Mouse (Mus musculus) Patski (cell line): ENCODE measurements around the gene Ptpn12. TPM values are rescaled to one million over a fixed set of nuclear protein-coding genes. Genes with fewer than 3 reads are reported as not detected.
A peak's percentile ranks its signal among the peaks of the same experiment; 100 is the strongest.

ENCODE experiments used
- ATAC-seq: fragments of 100-300 bp; one replicate; pipeline ENCODE4 v1.8.0; 2021
- CTCF ChIA-PET: fragments of 350-600 bp; sonication (Branson Sonifier 250); formaldehyde crosslinking; loops from one replicate; lab custom pipeline; 2022; ENCODE audit warnings: inconsistent platforms; lab: Charles Lee
- POLR2A ChIA-PET: fragments of 350-600 bp; sonication (Branson Sonifier 250); formaldehyde crosslinking; loops from one replicate; lab custom pipeline; 2022; ENCODE audit warnings: antibody characterized with exemption, inconsistent platforms; lab: Charles Lee
- DNase-seq: peaks from one replicate; pipeline ENCODE4 v3.0.0-alpha.2; 2011; ENCODE audit warnings: low read depth, low spot score
- H3K27me3 ChIP-seq: fragments of 371-371 bp; one replicate; pipeline ENCODE4 v1.5.1; 2021
- CTCF ChIP-seq: fragments of 100-300 bp; IDR thresholded peaks from one replicate; pipeline ENCODE4 v1.5.1; 2021
- in situ Hi-C: fragments of 300-500 bp; cut with MboI; formaldehyde crosslinking; loops from 3 replicates; pipeline ENCODE4 v1.11.1; 2018; ENCODE audit warnings: low pct_unique_long_range_greater_than_20kb, mixed read lengths
- polyA plus RNA-seq: library from polyadenylated mRNA; unstranded; gene quantifications from one replicate; pipeline ENCODE4 v1.2.3, GENCODE M21; 2021

The Ptpn12 gene
- polyA plus RNA-seq, 1 experiment from 2014 or later: 62.0 TPM

DNA sequence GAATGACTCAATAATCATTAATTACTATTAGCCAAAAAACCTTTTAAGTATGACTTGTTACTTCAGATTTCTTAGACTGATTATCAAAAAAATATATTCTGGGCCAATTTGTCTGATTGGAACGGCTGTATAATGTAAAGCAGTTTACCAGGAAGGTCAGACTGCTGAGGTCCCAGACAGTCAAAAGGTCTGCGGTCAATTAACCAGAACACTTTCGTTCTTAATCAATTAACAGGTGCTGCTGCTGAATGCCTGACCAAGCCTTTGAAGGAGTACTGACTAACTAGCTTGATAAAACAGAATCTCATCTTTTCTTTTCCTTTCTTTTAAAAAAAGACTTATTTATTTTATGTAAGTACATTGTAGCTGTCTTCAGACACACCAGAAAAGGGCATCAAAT is 23.1 kb downstream of the Ptpn12 start:
- CTCF ChIA-PET: interaction anchor here (1.1 kb wide), 2 partner anchors 13 to 18 kb away, joined by 4 read pairs; no protein-coding TSS in a partner anchor
- ATAC-seq: no peak
- POLR2A ChIA-PET: no interaction called here

DNA sequence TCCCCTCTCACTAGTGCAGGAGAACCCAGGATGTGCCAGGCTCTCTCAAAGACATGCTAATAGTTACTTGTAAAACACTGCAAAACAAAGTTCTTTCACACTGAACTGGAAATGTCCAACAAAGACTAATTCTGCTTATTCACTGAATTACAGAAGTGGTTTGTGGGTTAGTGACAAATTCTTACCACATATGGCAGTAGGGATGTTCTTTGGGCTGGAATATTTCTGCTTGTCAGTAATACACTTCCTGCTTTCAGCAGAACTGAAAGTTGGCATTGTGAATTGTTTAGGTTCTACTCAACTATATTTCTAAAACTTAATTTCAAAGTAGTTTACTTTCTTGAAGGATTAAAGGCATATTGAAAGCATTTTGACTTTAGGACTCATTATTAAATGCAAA is 25.5 kb downstream of the Ptpn12 start:
- POLR2A ChIA-PET: no interaction called here
- in situ Hi-C loops: no loop called here
- no peak for DNase-seq
- ATAC-seq: no peak
- CTCF ChIA-PET: interaction anchor here (1.0 to 1.9 kb wide), 3 partner anchors 8 to 15 kb away, joined by 3 to 8 read pairs (median 7); no protein-coding TSS in a partner anchor
- H3K27me3 ChIP-seq: no peaks in the 10 kb centered on the region
- no peak for TF ChIP-seq CTCF

More for the DNA sequence above, 23.1 kb downstream of the Ptpn12 start:
- no peak for DNase-seq
- in situ Hi-C loops: no loop called here
- no peak for TF ChIP-seq CTCF
- H3K27me3 ChIP-seq: no peaks in the 10 kb centered on the region

GRCm38 (mm10) chr5:21017075-21017474 is 38.6 kb downstream of the Ptpn12 start:
- ChIA-PET POLR2A (no interaction called here), CTCF (no interaction called here)
- ATAC-seq (no peak), DNase-seq (no peak)
- no peaks in the 10 kb centered on the region for H3K27me3 ChIP-seq
- in situ Hi-C loops: loop anchor here (5.0 kb wide), 1 partner anchor 35 kb away; no protein-coding TSS in a partner anchor
- TF ChIP-seq CTCF: no peak

DNA sequence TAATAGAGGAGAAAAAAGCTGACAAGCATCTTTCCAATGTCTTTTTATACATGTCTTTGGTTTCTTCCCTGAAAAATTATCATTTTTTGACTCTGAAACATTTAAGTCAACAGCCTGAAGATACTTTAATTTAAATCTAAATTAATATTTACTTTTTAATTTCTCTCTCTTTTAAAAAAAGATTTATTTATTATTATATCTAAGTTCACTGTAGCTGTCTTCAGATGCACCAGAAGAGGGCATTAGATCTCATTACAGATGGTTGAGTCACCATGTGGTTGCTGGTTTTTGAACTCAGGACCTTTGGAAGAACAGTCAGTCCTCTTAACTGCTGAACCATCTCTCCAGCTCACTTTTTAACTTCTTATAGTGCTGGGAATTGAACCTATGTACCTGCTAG is 44.8 kb downstream of the Ptpn12 start:
- peak; percentile 44 for TF ChIP-seq CTCF
- CTCF ChIA-PET: interaction anchor here (0.7 to 4.0 kb wide), 5 partner anchors 11 to 53 kb away, joined by 3 to 16 read pairs (median 3); no protein-coding TSS in a partner anchor
- in situ Hi-C loops: no loop called here

GRCm38 (mm10) chr5:21002723-21003122 is 53.0 kb downstream of the Ptpn12 start:
- TF ChIP-seq CTCF: no peak
- no peaks in the 10 kb centered on the region for H3K27me3 ChIP-seq
- ChIA-PET POLR2A (interaction anchor here (0.6 kb wide), 1 partner anchor 52 kb away, joined by 4 read pairs; no protein-coding TSS in a partner anchor), CTCF (no interaction called here)
- in situ Hi-C loops: no loop called here
- DNase-seq: no peak
- no peak for ATAC-seq

More for the DNA sequence above, 44.8 kb downstream of the Ptpn12 start:
- ATAC-seq (no peak), DNase-seq (no peak)
- POLR2A ChIA-PET: no interaction called here
- no peaks in the 10 kb centered on the region for H3K27me3 ChIP-seq

- DNase-seq: no peak
- in situ Hi-C loops: no loop called here
- no peak for TF ChIP-seq CTCF
- ChIA-PET CTCF (interaction anchor here (2.9 kb wide), 1 partner anchor 9 kb away, joined by 16 read pairs; no protein-coding TSS in a partner anchor), POLR2A (interaction anchor here (0.6 kb wide), 1 partner anchor 53 kb away, joined by 4 read pairs; no protein-coding TSS in a partner anchor)
- no peaks in the 10 kb centered on the region for H3K27me3 ChIP-seq
- ATAC-seq: no peak
Measured at GRCm38 (mm10) chr5:21001622-21002315, 53.9 kb downstream of the Ptpn12 start.

DNA sequence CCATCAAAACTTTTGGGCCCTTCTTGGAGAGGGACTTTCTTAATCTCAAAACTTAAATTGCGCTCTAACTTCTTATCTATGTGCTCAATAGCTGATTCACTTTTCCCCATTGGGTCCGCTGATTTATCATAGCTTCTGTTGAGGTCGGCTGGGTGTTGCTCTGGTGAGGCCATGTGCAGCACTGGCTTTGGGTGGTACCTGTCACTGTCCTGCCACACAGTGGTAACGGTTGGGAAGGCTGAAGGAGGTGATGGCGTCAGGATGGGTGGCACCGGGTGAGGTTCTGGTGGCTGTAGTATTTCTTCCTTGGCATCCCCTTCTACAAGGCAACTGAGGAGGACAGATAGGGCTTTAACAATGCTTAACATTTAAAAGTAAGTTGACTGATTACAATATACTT is 57.3 kb downstream of the Ptpn12 start:
- no peaks in the 10 kb centered on the region for H3K27me3 ChIP-seq
- no peak for TF ChIP-seq CTCF
- DNase-seq: no peak
- ATAC-seq: no peak
- ChIA-PET POLR2A (no interaction called here), CTCF (interaction anchor here (1.3 to 3.7 kb wide), 3 partner anchors 12 to 22 kb away, joined by 3 to 16 read pairs (median 16); no protein-coding TSS in a partner anchor)
- in situ Hi-C loops: no loop called here

DNA sequence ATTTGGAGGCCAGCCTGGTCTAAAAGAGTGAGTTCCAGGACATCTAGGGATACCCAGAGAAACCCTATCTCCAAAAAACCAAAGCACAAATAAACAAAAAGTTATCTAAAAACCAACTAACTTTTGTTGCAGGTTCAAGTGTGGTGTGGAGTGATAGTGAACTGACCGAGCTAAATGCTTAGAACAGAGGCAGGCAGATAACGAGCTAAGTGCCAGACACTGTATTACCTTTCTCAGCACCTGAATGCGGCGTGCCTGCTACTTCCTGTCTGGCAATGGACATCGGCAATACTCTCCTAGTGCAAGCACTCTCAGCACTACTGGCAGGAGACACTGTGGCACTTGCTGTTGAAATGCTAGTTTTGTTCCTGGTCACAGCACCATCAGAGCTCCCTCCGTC is 58.2 kb downstream of the Ptpn12 start:
- in situ Hi-C loops: no loop called here
- TF ChIP-seq CTCF: no peak
- ChIA-PET POLR2A (no interaction called here), CTCF (interaction anchor here (1.4 to 3.7 kb wide), 2 partner anchors 13 to 70 kb away, joined by 3 to 16 read pairs; no protein-coding TSS in a partner anchor)
- DNase-seq: no peak
- H3K27me3 ChIP-seq: no peaks in the 10 kb centered on the region
- no peak for ATAC-seq

GRCm38 (mm10) chr5:20990062-20990809 is 65.5 kb downstream of the Ptpn12 start:
- in situ Hi-C loops: no loop called here
- CTCF ChIA-PET: no interaction called here
- ATAC-seq (no peak), DNase-seq (no peak)
- no peak for TF ChIP-seq CTCF
- POLR2A ChIA-PET: no interaction called here
- no peaks in the 10 kb centered on the region for H3K27me3 ChIP-seq

GRCm38 (mm10) chr5:20986271-20986670 is 69.4 kb downstream of the Ptpn12 start:
- DNase-seq: no peak
- ATAC-seq: no peak
- CTCF ChIA-PET: no interaction called here
- H3K27me3 ChIP-seq: no peaks in the 10 kb centered on the region
- no peak for TF ChIP-seq CTCF
- in situ Hi-C loops: no loop called here
- POLR2A ChIA-PET: no interaction called here

- TF ChIP-seq CTCF: no peak
- POLR2A ChIA-PET: no interaction called here
- in situ Hi-C loops: no loop called here
- H3K27me3 ChIP-seq: no peaks in the 10 kb centered on the region
- DNase-seq (no peak), ATAC-seq (no peak)
- CTCF ChIA-PET: interaction anchor here (1.1 kb wide), 1 partner anchor 11 kb away, joined by 4 read pairs; no protein-coding TSS in a partner anchor
Measured at GRCm38 (mm10) chr5:20983505-20983904, 72.2 kb downstream of the Ptpn12 start.
